Mouse (Mus musculus) intestine, embryonic 16.5 days (tissue): ENCODE measurements around the gene Klhl15. TPM values are rescaled to one million over a fixed set of nuclear protein-coding genes. Genes with fewer than 3 reads are reported as not detected.
A peak's percentile ranks its signal among the peaks of the same experiment; 100 is the strongest.

Experiments used
- ATAC-seq: fragments of 200-750 bp; cut with Nextera tagmentation; 2 replicates; pipeline ENCODE4 v1.8.0; 2017; ENCODE audit warnings: moderate TSS enrichment, moderate library complexity
- H3K27ac ChIP-seq: fragments of 300-500 bp; sonication (generic); 2 replicates; pipeline ENCODE4 v1.5.1; 2014; ENCODE audit warnings: mild to moderate bottlenecking, low read length
- H3K27me3 ChIP-seq: fragments of 300-500 bp; sonication (generic); replicated peaks from 2 replicates; pipeline ENCODE4 v1.6.1; 2014; ENCODE audit warnings: low read length, control low read depth, mixed read lengths; ENCODE audit not compliant: control insufficient read depth, insufficient read depth
- H3K36me3 ChIP-seq: fragments of 300-500 bp; sonication (generic); 2 replicates; pipeline ENCODE4 v1.6.1; 2014; ENCODE audit warnings: low read length, control low read depth; ENCODE audit not compliant: control insufficient read depth, insufficient read depth
- H3K4me1 ChIP-seq: fragments of 300-500 bp; sonication (generic); 2 replicates; pipeline ENCODE4 v1.6.1; 2014; ENCODE audit warnings: low read length, control low read depth, mixed read lengths; ENCODE audit not compliant: control insufficient read depth, insufficient read depth
- H3K4me2 ChIP-seq: fragments of 300-500 bp; sonication (generic); 2 replicates; pipeline ENCODE4 v1.6.1; 2014; ENCODE audit warnings: low read depth, low read length, control low read depth
- H3K4me3 ChIP-seq: fragments of 300-500 bp; sonication (generic); 2 replicates; pipeline ENCODE4 v1.5.1; 2014; ENCODE audit warnings: mild to moderate bottlenecking, low read length
- H3K9ac ChIP-seq: fragments of 300-500 bp; sonication (generic); 2 replicates; pipeline ENCODE4 v1.6.1; 2014; ENCODE audit warnings: low read depth, low read length
- H3K9me3 ChIP-seq: fragments of 300-500 bp; sonication (generic); 2 replicates; pipeline ENCODE4 v1.6.1; 2016; ENCODE audit warnings: low read length, control low read depth; ENCODE audit not compliant: control insufficient read depth
- WGBS: fragments of 180-500 bp; shearing (Covaris S2); extraction: QIAGEN DNeasy Blood & Tissue Kit; methylation state at CpG from one replicate; pipeline ENCODE4 v1.1.7; 2014; 5-methylcytosine and 5-hydroxymethylcytosine counted together
- microRNA-seq: library from miRNA; unstranded; fragments of <30 nt; microRNA quantifications from one replicate; pipeline ENCODE4, GENCODE M21; 2016
- polyA plus RNA-seq: library from polyadenylated mRNA; unstranded; fragments of >200 nt; fragmentation: Nextera tagmentation; extraction: Ambion mirVana; gene quantifications from 2 replicates; pipeline ENCODE4 v1.2.1, GENCODE M21; 2015

Gene Klhl15
- polyA plus RNA-seq, 1 experiment from 2014 or later: 6.2 TPM

GRCm38 (mm10) chrX:94235190-94235555, 774 bp downstream of the Klhl15 start:
- Histone ChIP-seq H3K4me1 (no peaks in the 10 kb centered on the region), H3K9ac (peak overlapping the region; percentile 74), H3K4me3 (peak overlapping the region; percentile 65), H3K4me2 (peak overlapping the region; percentile 47), H3K9me3 (no peaks in the 10 kb centered on the region), H3K27ac (peak overlapping the region; percentile 88), H3K36me3 (no peaks in the 10 kb centered on the region), H3K27me3 (peaks cover 7% of the 10 kb centered on the region)
- WGBS: 16% methylated on average over 35 of the region's 35 CpGs
- no peak; the same call in 1 of the 2 replicates for ATAC-seq

GRCm38 (mm10) chrX:94235601-94236000, 1.2 kb downstream of the Klhl15 start:
- WGBS: 20% methylated on average over 12 of the region's 12 CpGs
- no peak for ATAC-seq
- Histone ChIP-seq H3K4me2 (peak overlapping the region; percentile 47), H3K27ac (no peak overlapping the region), H3K4me3 (peak overlapping the region; percentile 65), H3K27me3 (peaks cover 7% of the 10 kb centered on the region), H3K9me3 (no peaks in the 10 kb centered on the region), H3K9ac (peak overlapping the region; percentile 74; the same call in 1 of the 2 replicates), H3K36me3 (no peaks in the 10 kb centered on the region), H3K4me1 (no peaks in the 10 kb centered on the region)

GRCm38 (mm10) chrX:94288923-94289322, 54.5 kb downstream of the Klhl15 start:
- Histone ChIP-seq H3K9me3 (no peaks in the 10 kb centered on the region), H3K27me3 (peaks cover 2% of the 10 kb centered on the region), H3K4me2 (no peak overlapping the region), H3K4me1 (no peaks in the 10 kb centered on the region), H3K36me3 (no peaks in the 10 kb centered on the region), H3K27ac (no peak overlapping the region), H3K9ac (no peak overlapping the region), H3K4me3 (no peak overlapping the region)
- 19% methylated on average over 2 of the region's 2 CpGs for WGBS
- ATAC-seq: no peak

- Histone ChIP-seq H3K27me3 (peaks cover 19% of the 10 kb centered on the region; the same call in 1 of the 2 replicates), H3K4me1 (no peaks in the 10 kb centered on the region), H3K9me3 (no peaks in the 10 kb centered on the region), H3K27ac (no peak overlapping the region), H3K4me2 (no peak overlapping the region), H3K4me3 (no peak overlapping the region), H3K9ac (no peak overlapping the region), H3K36me3 (no peaks in the 10 kb centered on the region)
- ATAC-seq: no peak
- WGBS: 61% methylated on average over 2 of the region's 2 CpGs
Observed at GRCm38 (mm10) chrX:94302928-94303327, 68.5 kb downstream of the Klhl15 start.

- no peak overlapping the region for H3K4me3 ChIP-seq
- WGBS: 79% methylated on average over 11 of the region's 11 CpGs
- ATAC-seq: no peak
- no peak overlapping the region for H3K9ac ChIP-seq
- no peaks in the 10 kb centered on the region for H3K4me1 ChIP-seq
- H3K9me3 ChIP-seq: no peaks in the 10 kb centered on the region
- H3K36me3 ChIP-seq: no peaks in the 10 kb centered on the region
- H3K27me3 ChIP-seq: peaks cover 15% of the 10 kb centered on the region; the same call in 1 of the 2 replicates
- no peak overlapping the region for H3K27ac ChIP-seq
- no peak overlapping the region for H3K4me2 ChIP-seq
Observed at GRCm38 (mm10) chrX:94321036-94321902, 86.9 kb downstream of the Klhl15 start.

Small RNAs within 50 kb of the gene (microRNA-seq; reads per million reads assigned to microRNA genes)
- not detected for gene Mir7673

Other genes with a start within 250 kb of the Klhl15 start
- 20.2 and 22.2 TPM in 2 replicates for gene Zfx, start 110.9 kb upstream of the Klhl15 start, polyA plus RNA-seq
- 63.0 and 68.9 TPM in 2 replicates for gene Eif2s3x, start 21.7 kb upstream of the Klhl15 start, polyA plus RNA-seq
- gene Fam90a1b, start 132.2 kb downstream of the Klhl15 start, polyA plus RNA-seq: 0.11 TPM in 1 of 2 replicates, not detected in the other
- gene Apoo, start 132.5 kb downstream of the Klhl15 start, polyA plus RNA-seq: 105 TPM in 2 replicates